Mouse (Mus musculus): Measurements from ENCODE around the gene Lrpprc. TPM values are rescaled to one million over a fixed set of nuclear protein-coding genes. Genes with fewer than 3 reads are reported as not detected.

Gene Lrpprc
- 34.4 TPM for polyA plus RNA-seq (2015; fragmentation: Illumina TruSeq; extraction: RNeasy Lipid Tissue Mini Kit (QIAGEN cat#74804); ENCODE audit: low read depth, low replicate concordance)

DNA sequence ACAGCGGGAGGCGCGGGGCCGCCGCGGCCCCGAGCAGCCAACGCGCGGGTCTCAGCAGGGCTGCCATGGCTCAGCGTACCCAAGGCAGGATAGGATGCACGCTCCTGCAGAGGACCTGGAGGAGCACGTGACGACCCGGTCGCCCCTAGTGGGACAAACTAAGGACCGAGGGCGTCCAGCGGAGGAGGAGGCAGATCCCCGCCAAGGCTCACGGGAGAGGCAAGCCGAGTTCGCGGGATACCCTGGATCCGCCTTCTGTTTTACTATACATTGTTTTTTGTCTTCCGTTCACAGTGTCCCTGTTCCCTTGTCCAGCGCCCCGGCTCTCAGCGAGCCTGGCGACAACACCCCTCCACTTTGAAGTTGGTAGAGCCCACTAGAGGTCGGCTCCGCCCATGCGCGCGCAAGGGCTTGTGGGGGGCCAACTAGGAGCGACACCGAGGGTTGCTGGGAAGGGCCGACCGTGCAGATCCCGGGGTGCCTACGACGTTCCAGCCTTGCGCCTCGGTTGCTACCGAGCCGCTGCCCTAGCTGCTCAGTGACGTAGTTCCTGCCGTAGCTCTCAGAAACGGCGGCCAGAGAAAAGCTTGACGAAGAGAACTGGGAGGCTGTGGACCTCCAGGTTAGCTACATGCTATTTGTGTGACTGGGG, at the start of gene Lrpprc:
Gene Lrpprc (minus strand): TSS at position 343 of the 652 bp plus-strand sequence.

DNA sequence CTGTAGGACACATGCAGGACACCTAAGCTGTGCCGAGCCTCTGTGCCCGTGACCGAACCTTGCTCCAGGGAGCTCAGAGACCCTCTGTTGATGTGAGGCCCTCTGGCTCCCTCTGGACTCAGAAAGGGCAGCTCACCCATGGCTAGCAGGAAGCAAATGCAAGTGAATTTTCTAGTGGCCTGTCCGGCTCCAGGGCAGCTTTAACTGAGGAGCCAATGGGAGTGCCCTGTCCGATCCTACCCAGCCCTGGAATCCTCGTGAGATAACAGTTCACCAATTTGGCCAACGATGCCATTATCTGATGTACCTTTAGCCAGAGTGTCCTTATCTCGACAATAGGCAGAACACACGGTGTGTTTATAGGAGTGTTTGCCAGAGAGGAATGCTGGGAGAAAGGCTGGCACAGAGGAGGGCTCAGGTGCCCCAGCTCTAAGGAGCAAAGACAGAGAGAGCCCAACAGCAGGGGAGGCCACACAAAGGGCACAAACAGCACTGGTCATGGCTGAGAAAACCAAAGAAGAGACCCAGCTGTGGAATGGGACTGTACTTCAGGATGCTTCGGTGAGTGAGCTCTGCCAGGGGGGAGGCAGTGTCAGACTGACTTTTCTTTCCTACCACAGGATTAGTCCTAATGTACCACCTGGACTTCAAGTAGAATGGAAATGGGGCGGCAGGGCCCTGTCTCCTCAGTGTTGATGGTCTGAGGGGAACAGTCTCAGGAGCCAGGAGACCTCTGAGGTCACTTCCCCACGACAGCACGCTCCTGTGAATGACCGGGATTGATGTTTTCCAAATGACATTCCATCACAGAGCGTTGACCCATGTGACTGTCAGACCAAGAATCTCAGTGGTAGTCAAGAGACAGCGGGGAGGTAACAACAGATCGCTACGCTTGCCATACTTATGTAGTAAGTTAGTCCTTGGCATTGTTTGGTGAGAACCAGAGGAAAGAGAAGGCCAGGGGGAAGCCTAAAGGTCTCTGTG, 107.6 kb downstream of the Lrpprc start, which contains the start of gene Abcg5:
Gene Abcg5 (minus strand): TSS at position 278 of the 984 bp plus-strand sequence.

DNA sequence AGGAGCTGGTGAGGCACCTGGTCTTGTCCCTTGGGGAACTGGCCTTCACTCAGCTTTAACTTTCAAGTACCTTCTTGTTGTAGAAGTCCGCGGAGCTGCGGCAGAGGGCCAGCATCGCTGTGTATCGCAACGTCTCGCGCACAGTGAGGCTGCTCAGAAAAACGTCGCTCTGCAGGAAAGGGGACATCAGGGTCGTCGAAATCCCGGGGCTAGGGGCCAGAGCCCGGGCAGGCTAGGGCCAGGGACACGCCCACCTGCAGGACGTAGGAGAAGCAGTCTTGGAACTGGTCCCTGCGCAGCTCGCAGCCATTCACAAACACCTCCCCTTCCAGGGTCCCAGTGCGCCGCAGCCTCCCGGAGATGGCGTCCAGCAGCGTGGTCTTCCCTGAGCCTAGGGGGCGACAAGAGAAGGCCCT, 114.6 kb downstream of the Lrpprc start, which contains the start of gene Abcg8:
Gene Abcg8 (plus strand): TSS at position 352 of the 416 bp plus-strand sequence.

Other genes with a start within 250 kb of the Lrpprc start
- 38.6 TPM for gene Dync2li1, start 164.3 kb downstream of the Lrpprc start, polyA plus RNA-seq (2015; fragmentation: Illumina TruSeq; extraction: RNeasy Lipid Tissue Mini Kit (QIAGEN cat#74804); ENCODE audit: low read depth, low replicate concordance)
- not detected for gene Abcg8, start 114.5 kb downstream of the Lrpprc start, polyA plus RNA-seq (2015; fragmentation: Illumina TruSeq; extraction: RNeasy Lipid Tissue Mini Kit (QIAGEN cat#74804); ENCODE audit: low read depth, low replicate concordance)
- 0.18 TPM for gene Abcg5, start 107.8 kb downstream of the Lrpprc start, polyA plus RNA-seq (2015; fragmentation: Illumina TruSeq; extraction: RNeasy Lipid Tissue Mini Kit (QIAGEN cat#74804); ENCODE audit: low read depth, low replicate concordance)
- gene Ppm1b, start 166.0 kb upstream of the Lrpprc start, polyA plus RNA-seq (2015; fragmentation: Illumina TruSeq; extraction: RNeasy Lipid Tissue Mini Kit (QIAGEN cat#74804); ENCODE audit: low read depth, low replicate concordance), result 108 TPM
- gene Slc3a1, start 237.6 kb upstream of the Lrpprc start, polyA plus RNA-seq (2015; fragmentation: Illumina TruSeq; extraction: RNeasy Lipid Tissue Mini Kit (QIAGEN cat#74804); ENCODE audit: low read depth, low replicate concordance), result not detected

Measured in brain, adult 10 weeks (tissue).